Comparison of ENCODE assay signal across 21 mouse cellular contexts in genomic region chr2:135627821-135628220, GRCm38 (mm10). TPM values are rescaled to one million over a fixed set of nuclear protein-coding genes. Genes with fewer than 3 reads are reported as not detected.
A peak's percentile ranks its signal among the peaks of the same experiment; 100 is the strongest.
DNase-seq lines count a peak whose midpoint lies in the region; ATAC-seq lines count a peak whose summit lies in the region.
"Had no signal": no experiment of that assay in that cellular context is flagged by ENCODE, and none has a peak within 500 bp of the region (broad histone marks: within the 10 kb centered on the region; RNA-seq: fewer than 3 reads in every experiment).

No protein-coding gene starts in this region.

- 61% methylated on average over 2 of the region's 2 CpGs for WGBS in liver, embryonic 16.5 days (ENCODE audit: insufficient replicate concordance)
- WGBS in heart, embryonic 12.5 days, result 71% methylated on average over 2 of the region's 2 CpGs

- H3K4me2 ChIP-seq in liver, embryonic 16.5 days (ENCODE audit: low read depth, low read length), result no peak overlapping the region
- H3K4me2 ChIP-seq in heart, embryonic 12.5 days, result no peak overlapping the region
- H3K4me2 ChIP-seq: embryonic facial prominence, embryonic 12.5 days; forebrain, embryonic 13.5 days; forebrain, embryonic 15.5 days had no signal

- H3K9ac ChIP-seq in liver, embryonic 16.5 days (ENCODE audit: low read depth, low read length), result no peak overlapping the region
- no peak overlapping the region for H3K9ac ChIP-seq in heart, embryonic 12.5 days
- H3K9ac ChIP-seq: embryonic facial prominence, embryonic 12.5 days; forebrain, embryonic 13.5 days; forebrain, embryonic 15.5 days had no signal

- intact Hi-C loops in gastrocnemius, postnatal 36 days (cut with DNase I), result no loop called here

- H3K4me1 ChIP-seq in liver, embryonic 16.5 days (ENCODE audit: control insufficient read depth, low read depth, low read length), result no peaks in the 10 kb centered on the region
- no peaks in the 10 kb centered on the region for H3K4me1 ChIP-seq in heart, embryonic 12.5 days (replicated peaks)
- H3K4me1 ChIP-seq: embryonic facial prominence, embryonic 10.5 days; embryonic facial prominence, embryonic 12.5 days; forebrain, embryonic 13.5 days; forebrain, embryonic 15.5 days had no signal

- DNase-seq in liver, result no peak
- no peak for DNase-seq in gastrocnemius, postnatal 36 days
- DNase-seq: adrenal gland, adult 2 months; adrenal gland, postnatal 10 days; adrenal gland, postnatal 25 days; cerebellum, adult 11 months; cerebellum, adult 18-20 months; cerebellum, adult 8-10 months; cerebellum, adult 9-11 months; cerebellum, postnatal 14 days; cerebellum, postnatal 36 days had no signal

- ATAC-seq in liver, embryonic 16.5 days (ENCODE audit: low read depth), result peak; percentile 43; the same call in 1 of the 2 replicates
- 0 out of 2 replicates have a peak, but pooled peaks have one; percentile 8 for ATAC-seq in common myeloid progenitor, adult 5-6 weeks (replicated peaks; ENCODE audit: low read depth, poor library complexity, severe bottlenecking)
- peak; percentile 79 for ATAC-seq in granulocyte monocyte progenitor cell, adult 5-6 weeks (replicated peaks; ENCODE audit: poor library complexity, severe bottlenecking)
- peak; percentile 79 for ATAC-seq in megakaryocyte progenitor cell, adult 5-6 weeks (replicated peaks; ENCODE audit: poor library complexity)
- ATAC-seq in heart, embryonic 12.5 days (ENCODE audit: insufficient number of reproducible peaks, low FRiP score), result no peak
- ATAC-seq: forebrain, embryonic 13.5 days; forebrain, embryonic 15.5 days had no signal

- H3K27ac ChIP-seq in liver, embryonic 16.5 days (ENCODE audit: low read length), result no peak overlapping the region
- H3K27ac ChIP-seq in heart, embryonic 12.5 days (ENCODE audit: poor library complexity, severe bottlenecking), result no peak overlapping the region
- H3K27ac ChIP-seq: embryonic facial prominence, embryonic 10.5 days; embryonic facial prominence, embryonic 12.5 days; forebrain, embryonic 13.5 days; forebrain, embryonic 15.5 days had no signal

- H3K4me3 ChIP-seq in liver, embryonic 16.5 days (ENCODE audit: low read depth, low read length), result no peak overlapping the region
- H3K4me3 ChIP-seq in heart, embryonic 12.5 days, result no peak overlapping the region
- H3K4me3 ChIP-seq: embryonic facial prominence, embryonic 10.5 days; embryonic facial prominence, embryonic 12.5 days; forebrain, embryonic 13.5 days; forebrain, embryonic 15.5 days had no signal

- H3K27me3 ChIP-seq in liver, embryonic 16.5 days (ENCODE audit: control insufficient read depth, insufficient read depth, low read depth, low read length), result no peaks in the 10 kb centered on the region
- H3K27me3 ChIP-seq in heart, embryonic 12.5 days (replicated peaks), result no peaks in the 10 kb centered on the region
- H3K27me3 ChIP-seq: embryonic facial prominence, embryonic 12.5 days; forebrain, embryonic 13.5 days; forebrain, embryonic 15.5 days had no signal

- no peaks in the 10 kb centered on the region for H3K36me3 ChIP-seq in liver, embryonic 16.5 days (ENCODE audit: control insufficient read depth, insufficient read depth)
- H3K36me3 ChIP-seq in heart, embryonic 12.5 days, result no peaks in the 10 kb centered on the region
- H3K36me3 ChIP-seq: embryonic facial prominence, embryonic 10.5 days; embryonic facial prominence, embryonic 12.5 days; forebrain, embryonic 15.5 days had no signal

- no peaks in the 10 kb centered on the region for H3K9me3 ChIP-seq in liver, embryonic 16.5 days (replicated peaks; ENCODE audit: control insufficient read depth, low read length)
- H3K9me3 ChIP-seq in heart, embryonic 12.5 days (replicated peaks), result no peaks in the 10 kb centered on the region
- H3K9me3 ChIP-seq: embryonic facial prominence, embryonic 10.5 days; embryonic facial prominence, embryonic 12.5 days; forebrain, embryonic 13.5 days; forebrain, embryonic 15.5 days had no signal

RNA-seq across cellular contexts. Expression of gene Plcb4, which starts 31.0 kb away (rescaled TPM):
- polyA plus RNA-seq in liver, embryonic 16.5 days (2015; fragmentation: Nextera tagmentation; extraction: Ambion mirVana), result 1.6 and 2.3 TPM in 2 replicates
- total RNA-seq in common myeloid progenitor, adult 5-6 weeks (2017), result 25.3 and 34.9 TPM in 2 replicates
- total RNA-seq in granulocyte monocyte progenitor cell, adult 5-6 weeks (2014; fragmentation: Nextera tagmentation), result 19.9 and 20.8 TPM in 2 replicates
- 11.3 and 20.0 TPM in 2 replicates for total RNA-seq in granulocyte monocyte progenitor cell, adult 5-6 weeks (2017)
- 25.0 and 29.9 TPM in 2 replicates for total RNA-seq in megakaryocyte progenitor cell, adult 5-6 weeks (2015)
- total RNA-seq in megakaryocyte progenitor cell, adult 5-6 weeks (2017), result 17.7 and 24.5 TPM in 2 replicates
- polyA plus RNA-seq in heart, embryonic 12.5 days (2016; fragmentation: Nextera tagmentation; extraction: Ambion mirVana), result 33.2 and 34.4 TPM in 2 replicates
- 10 to 100 TPM; 19.5 to 27.3 TPM for total RNA-seq in gastrocnemius, postnatal 36 days (2021)
- total RNA-seq: MEL had no signal
